22 mouse cellular contexts compared by ENCODE assay signal in genomic region chr9:57594174-57594509, GRCm38 (mm10). TPM values are rescaled to one million over a fixed set of nuclear protein-coding genes. Genes with fewer than 3 reads are reported as not detected.
DNase-seq lines count a peak whose midpoint lies in the region; ATAC-seq and TF ChIP-seq lines count a peak whose summit lies in the region.
"Had no signal": no experiment of that assay in that cellular context is flagged by ENCODE, and none has a peak within 500 bp of the region (broad histone marks: within the 10 kb centered on the region; RNA-seq: fewer than 3 reads in every experiment).

No protein-coding gene starts in this region.

- no peak overlapping the region for H3K4me2 ChIP-seq in heart, embryonic 13.5 days
- peak overlapping the region; percentile 3; the same call in 1 of the 2 replicates for H3K4me2 ChIP-seq in kidney, embryonic 15.5 days
- H3K4me2 ChIP-seq: forebrain, embryonic 15.5 days; heart, embryonic 11.5 days; hindbrain, embryonic 15.5 days had no signal

- TF ChIP-seq CTCF in kidney, adult 2 months (conservative IDR thresholded peaks at IDR 0.05; ENCODE audit: insufficient read depth, insufficient read length, low read depth, low read length) = no peak
- no peak for TF ChIP-seq CTCF in small intestine, adult 2 months (IDR thresholded peaks at IDR 0.05; ENCODE audit: extremely low read depth, insufficient read length, insufficient replicate concordance, low read depth, low read length)

- peaks cover 49% of the 10 kb centered on the region for H3K36me3 ChIP-seq in heart, embryonic 13.5 days
- peaks cover 27% of the 10 kb centered on the region for H3K36me3 ChIP-seq in kidney, embryonic 15.5 days
- H3K36me3 ChIP-seq in kidney, adult 2 months (ENCODE audit: control insufficient read depth, insufficient read depth, low read length) = no peaks in the 10 kb centered on the region
- peaks cover 22% of the 10 kb centered on the region for H3K36me3 ChIP-seq in limb, embryonic 10.5 days
- H3K36me3 ChIP-seq in small intestine, adult 2 months (ENCODE audit: control insufficient read depth, insufficient read depth, low read length) = peaks cover 35% of the 10 kb centered on the region

- H3K9me3 ChIP-seq in heart, embryonic 13.5 days = no peaks in the 10 kb centered on the region
- H3K9me3 ChIP-seq in kidney, embryonic 15.5 days (replicated peaks) = no peaks in the 10 kb centered on the region
- H3K9me3 ChIP-seq in limb, embryonic 10.5 days (replicated peaks) = no peaks in the 10 kb centered on the region
- H3K9me3 ChIP-seq: forebrain, embryonic 15.5 days; hindbrain, embryonic 15.5 days had no signal

- intact Hi-C loops in heart, postnatal 36 days (cut with DNase I) = no loop called here

- H3K9ac ChIP-seq in heart, embryonic 13.5 days = 0 out of 2 replicates have a peak overlapping the region, but pooled peaks have one; percentile 17
- H3K9ac ChIP-seq in kidney, embryonic 15.5 days = no peak overlapping the region
- H3K9ac ChIP-seq: forebrain, embryonic 15.5 days; hindbrain, embryonic 15.5 days had no signal

- DNase-seq in heart, postnatal 36 days = no peak
- no peak for DNase-seq in kidney, adult 2 months
- DNase-seq in limb, embryonic 10.5 days (ENCODE audit: low spot score) = no peak
- DNase-seq: adrenal gland, adult 2 months; adrenal gland, postnatal 25 days; cerebellum, adult 18-20 months; cerebellum, adult 9-11 months; cerebellum, postnatal 36 days; gastrocnemius, postnatal 36 days; heart, adult 18-20 months had no signal

- no peak for ATAC-seq in heart, embryonic 13.5 days (ENCODE audit: extremely low read depth, insufficient number of reproducible peaks, low FRiP score, low TSS enrichment)
- no peak for ATAC-seq in kidney, embryonic 15.5 days (replicated peaks; ENCODE audit: low FRiP score)
- ATAC-seq: forebrain, embryonic 15.5 days had no signal

- WGBS in heart, embryonic 13.5 days = 40% methylated on average over 9 of the region's 9 CpGs
- 45% methylated on average over 9 of the region's 9 CpGs for WGBS in kidney, embryonic 15.5 days
- 49% methylated on average over 9 of the region's 9 CpGs for WGBS in kidney, adult 2 months
- 77% methylated on average over 9 of the region's 9 CpGs for WGBS in limb, embryonic 10.5 days
- WGBS in small intestine, adult 2 months = 61% methylated on average over 9 of the region's 9 CpGs

- H3K27ac ChIP-seq in heart, embryonic 13.5 days (replicated peaks) = no peak overlapping the region
- 0 out of 2 replicates have a peak overlapping the region, but pooled peaks have one; percentile 43 for H3K27ac ChIP-seq in kidney, embryonic 15.5 days
- no peak overlapping the region for H3K27ac ChIP-seq in kidney, adult 2 months (ENCODE audit: insufficient read depth, low read depth, low read length)
- H3K27ac ChIP-seq in limb, embryonic 10.5 days = peak overlapping the region; percentile 0; the same call in 1 of the 2 replicates
- peak overlapping the region; percentile 76 for H3K27ac ChIP-seq in small intestine, adult 2 months (ENCODE audit: insufficient read depth, low read depth, low read length)
- H3K27ac ChIP-seq: forebrain, embryonic 15.5 days; hindbrain, embryonic 15.5 days had no signal

- peaks cover 38% of the 10 kb centered on the region for H3K4me1 ChIP-seq in heart, embryonic 13.5 days
- H3K4me1 ChIP-seq in kidney, embryonic 15.5 days = peaks cover 49% of the 10 kb centered on the region
- peaks cover 12% of the 10 kb centered on the region for H3K4me1 ChIP-seq in kidney, adult 2 months (ENCODE audit: control insufficient read depth, insufficient read depth, low read length)
- peaks cover 27% of the 10 kb centered on the region for H3K4me1 ChIP-seq in limb, embryonic 10.5 days
- peaks cover 11% of the 10 kb centered on the region for H3K4me1 ChIP-seq in small intestine, adult 2 months (ENCODE audit: control insufficient read depth, insufficient read depth, insufficient read length, low read length)

- H3K27me3 ChIP-seq in heart, embryonic 13.5 days (replicated peaks) = no peaks in the 10 kb centered on the region; the same call in 1 of the 2 replicates
- no peaks in the 10 kb centered on the region for H3K27me3 ChIP-seq in kidney, embryonic 15.5 days
- no peaks in the 10 kb centered on the region for H3K27me3 ChIP-seq in kidney, adult 2 months (replicated peaks; ENCODE audit: control insufficient read depth, insufficient read depth, low read length)
- no peaks in the 10 kb centered on the region for H3K27me3 ChIP-seq in limb, embryonic 10.5 days (ENCODE audit: low read depth, poor library complexity, severe bottlenecking)
- no peaks in the 10 kb centered on the region for H3K27me3 ChIP-seq in small intestine, adult 2 months (ENCODE audit: control insufficient read depth, insufficient read depth, low read length)
- H3K27me3 ChIP-seq: forebrain, embryonic 15.5 days; hindbrain, embryonic 15.5 days had no signal

- no peak overlapping the region for H3K4me3 ChIP-seq in heart, embryonic 13.5 days
- H3K4me3 ChIP-seq in kidney, embryonic 15.5 days (replicated peaks) = no peak overlapping the region
- no peak overlapping the region for H3K4me3 ChIP-seq in kidney, adult 2 months (ENCODE audit: insufficient read depth, low read depth, low read length)
- no peak overlapping the region for H3K4me3 ChIP-seq in limb, embryonic 10.5 days
- peak overlapping the region; percentile 42 for H3K4me3 ChIP-seq in small intestine, adult 2 months (ENCODE audit: low read depth, low read length)
- H3K4me3 ChIP-seq: forebrain, embryonic 15.5 days; hindbrain, embryonic 15.5 days had no signal

- no peak for TF ChIP-seq POLR2A in kidney, adult 2 months (IDR thresholded peaks at IDR 0.05; ENCODE audit: low read depth, low read length)
- no peak for TF ChIP-seq POLR2A in small intestine, adult 2 months (IDR thresholded peaks at IDR 0.05; ENCODE audit: low read depth, low read length)

RNA-seq across cellular contexts. Expression of gene Ulk3, which starts 4.9 kb away (rescaled TPM):
- polyA plus RNA-seq in heart, embryonic 13.5 days (2015; fragmentation: Nextera tagmentation; extraction: Ambion mirVana) = 14.6 and 17.1 TPM in 2 replicates
- 1 to 10 TPM; 7.1 to 8.2 TPM for total RNA-seq in heart, postnatal 36 days (2021)
- polyA plus RNA-seq in kidney, embryonic 15.5 days (2015; fragmentation: Nextera tagmentation; extraction: Ambion mirVana) = 16.9 and 18.8 TPM in 2 replicates
- 26.2 and 26.9 TPM in 2 replicates for polyA plus RNA-seq in kidney, adult 2 months (2012; rRNA removed)
- polyA plus RNA-seq in limb, embryonic 10.5 days (2016; fragmentation: Nextera tagmentation; extraction: Ambion mirVana) = 10.1 and 12.0 TPM in 2 replicates
- 8.7 and 14.0 TPM in 2 replicates for polyA plus RNA-seq in small intestine, adult 2 months (2012; rRNA removed)

RNA-seq across cellular contexts. Expression of gene Cplx3, which starts 11.9 kb away (rescaled TPM):
- polyA plus RNA-seq in heart, embryonic 13.5 days (2015; fragmentation: Nextera tagmentation; extraction: Ambion mirVana) = not detected in 2 replicates
- not detected for total RNA-seq in heart, postnatal 36 days (2021)
- polyA plus RNA-seq in kidney, embryonic 15.5 days (2015; fragmentation: Nextera tagmentation; extraction: Ambion mirVana) = not detected in 2 replicates
- 0.42 and 0.47 TPM in 2 replicates for polyA plus RNA-seq in kidney, adult 2 months (2012; rRNA removed)
- polyA plus RNA-seq in limb, embryonic 10.5 days (2016; fragmentation: Nextera tagmentation; extraction: Ambion mirVana) = not detected in 2 replicates
- not detected in 2 replicates for polyA plus RNA-seq in small intestine, adult 2 months (2012; rRNA removed)
- total RNA-seq: adrenal gland, adult 2 months; adrenal gland, postnatal 25 days; ES-E14; gastrocnemius, adult 8-10 months; gastrocnemius, postnatal 36 days; heart, adult 18-20 months had no signal
- polyA plus RNA-seq: adrenal gland, adult 2 months; forebrain, embryonic 11.5 days; heart, embryonic 11.5 days had no signal

RNA-seq across cellular contexts. Expression of gene Lman1l, which starts 26.4 kb away (rescaled TPM):
- polyA plus RNA-seq in heart, embryonic 13.5 days (2015; fragmentation: Nextera tagmentation; extraction: Ambion mirVana) = not detected in 2 replicates
- total RNA-seq in heart, postnatal 36 days (2021) = not detected
- not detected in 2 replicates for polyA plus RNA-seq in kidney, embryonic 15.5 days (2015; fragmentation: Nextera tagmentation; extraction: Ambion mirVana)
- 0.08 TPM in 1 of 2 replicates, not detected in the other for polyA plus RNA-seq in kidney, adult 2 months (2012; rRNA removed)
- not detected in 2 replicates for polyA plus RNA-seq in limb, embryonic 10.5 days (2016; fragmentation: Nextera tagmentation; extraction: Ambion mirVana)
- polyA plus RNA-seq in small intestine, adult 2 months (2012; rRNA removed) = 0.08 TPM in 1 of 2 replicates, not detected in the other
- total RNA-seq: adrenal gland, adult 2 months; adrenal gland, postnatal 25 days; gastrocnemius, adult 8-10 months; gastrocnemius, postnatal 36 days; hematopoietic stem cell, adult 5-6 weeks had no signal
- polyA plus RNA-seq: adrenal gland, adult 2 months; embryonic facial prominence, embryonic 11.5 days; forebrain, embryonic 11.5 days; forebrain, embryonic 15.5 days; heart, embryonic 11.5 days; heart, postnatal 0 days; hindbrain, embryonic 15.5 days had no signal

RNA-seq across cellular contexts. Expression of gene Scamp2, which starts 33.4 kb away (rescaled TPM):
- polyA plus RNA-seq in heart, embryonic 13.5 days (2015; fragmentation: Nextera tagmentation; extraction: Ambion mirVana) = 51.5 and 52.4 TPM in 2 replicates
- total RNA-seq in heart, postnatal 36 days (2021) = 10 to 100 TPM; 25.8 to 29.4 TPM
- 74.5 and 85.5 TPM in 2 replicates for polyA plus RNA-seq in kidney, embryonic 15.5 days (2015; fragmentation: Nextera tagmentation; extraction: Ambion mirVana)
- 166 and 187 TPM in 2 replicates for polyA plus RNA-seq in kidney, adult 2 months (2012; rRNA removed)
- polyA plus RNA-seq in limb, embryonic 10.5 days (2016; fragmentation: Nextera tagmentation; extraction: Ambion mirVana) = 37.4 and 41.9 TPM in 2 replicates
- 89.7 and 207 TPM in 2 replicates for polyA plus RNA-seq in small intestine, adult 2 months (2012; rRNA removed)

RNA-seq across cellular contexts. Expression of gene Mpi, which starts 41.6 kb away (rescaled TPM):
- 74.2 and 80.9 TPM in 2 replicates for polyA plus RNA-seq in heart, embryonic 13.5 days (2015; fragmentation: Nextera tagmentation; extraction: Ambion mirVana)
- 100 to 1,000 TPM; 129 to 161 TPM for total RNA-seq in heart, postnatal 36 days (2021)
- 51.9 and 53.3 TPM in 2 replicates for polyA plus RNA-seq in kidney, embryonic 15.5 days (2015; fragmentation: Nextera tagmentation; extraction: Ambion mirVana)
- polyA plus RNA-seq in kidney, adult 2 months (2012; rRNA removed) = 62.4 and 70.4 TPM in 2 replicates
- polyA plus RNA-seq in limb, embryonic 10.5 days (2016; fragmentation: Nextera tagmentation; extraction: Ambion mirVana) = 60.0 and 61.3 TPM in 2 replicates
- 51.8 and 117 TPM in 2 replicates for polyA plus RNA-seq in small intestine, adult 2 months (2012; rRNA removed)

Comparison
In these comparisons a context has a peak if more than half of its experiments do, and no peak if none do; other contexts are left out.
1. H3K27ac ChIP-seq: peak in kidney, embryonic 15.5 days (single experiment), limb, embryonic 10.5 days (single experiment) and small intestine, adult 2 months (single experiment); none in heart, embryonic 13.5 days (single experiment) and kidney, adult 2 months (single experiment).